ENCODE assay signal across 8 mouse cellular contexts in genomic region chr2:124100486-124101200, GRCm38 (mm10). TPM values are rescaled to one million over a fixed set of nuclear protein-coding genes. Genes with fewer than 3 reads are reported as not detected.
DNase-seq lines count a peak whose midpoint lies in the region; ATAC-seq and TF ChIP-seq lines count a peak whose summit lies in the region.

No protein-coding gene starts in this region.

- no peaks in the 10 kb centered on the region for H3K36me3 ChIP-seq in limb, embryonic 13.5 days
- no peaks in the 10 kb centered on the region for H3K36me3 ChIP-seq in neural tube, embryonic 11.5 days (ENCODE audit: control insufficient read depth, insufficient read depth, low read length)

- peaks cover 10% of the 10 kb centered on the region; the same call in 1 of the 2 replicates for H3K27me3 ChIP-seq in limb, embryonic 13.5 days
- no peaks in the 10 kb centered on the region for H3K27me3 ChIP-seq in neural tube, embryonic 11.5 days (ENCODE audit: control insufficient read depth, insufficient read depth, low read length)

- no peaks in the 10 kb centered on the region for H3K9me3 ChIP-seq in limb, embryonic 13.5 days
- H3K9me3 ChIP-seq in neural tube, embryonic 11.5 days (ENCODE audit: control insufficient read depth, low read length): no peaks in the 10 kb centered on the region

- no peak overlapping the region for H3K9ac ChIP-seq in limb, embryonic 13.5 days
- H3K9ac ChIP-seq in neural tube, embryonic 11.5 days (ENCODE audit: low read length): no peak overlapping the region

- ATAC-seq in limb, embryonic 13.5 days (ENCODE audit: low FRiP score, low read depth): peak; percentile 57; the same call in 1 of the 2 replicates
- ATAC-seq in neural tube, embryonic 11.5 days (ENCODE audit: insufficient read depth, low FRiP score, low TSS enrichment): peak; percentile 74; the same call in 1 of the 2 replicates

- no peak overlapping the region for H3K4me2 ChIP-seq in limb, embryonic 13.5 days (replicated peaks)
- no peak overlapping the region for H3K4me2 ChIP-seq in neural tube, embryonic 11.5 days (ENCODE audit: low read depth)

- 24% methylated on average over 9 of the region's 9 CpGs for WGBS in limb, embryonic 13.5 days
- 26% methylated on average over 9 of the region's 9 CpGs for WGBS in neural tube, embryonic 11.5 days

- intact Hi-C loops in gastrocnemius, postnatal 36 days (cut with DNase I): loop anchor here (2.0 to 5.0 kb wide), 3 partner anchors 508 to 1087 kb away; no protein-coding TSS in a partner anchor

- H3K4me3 ChIP-seq in cortical plate, adult 2 months (ENCODE audit: insufficient read depth, low read length): no peak overlapping the region
- no peak overlapping the region for H3K4me3 ChIP-seq in limb, embryonic 13.5 days
- no peak overlapping the region for H3K4me3 ChIP-seq in neural tube, embryonic 11.5 days (ENCODE audit: low read depth, low read length)

- no peaks in the 10 kb centered on the region; the same call in 1 of the 2 replicates for H3K4me1 ChIP-seq in cortical plate, adult 2 months (ENCODE audit: control insufficient read depth, insufficient read depth, low read length)
- H3K4me1 ChIP-seq in limb, embryonic 13.5 days: no peaks in the 10 kb centered on the region
- H3K4me1 ChIP-seq in neural tube, embryonic 11.5 days (ENCODE audit: control insufficient read depth, insufficient read depth, low read length): no peaks in the 10 kb centered on the region

- TF ChIP-seq POLR2A in cortical plate, adult 2 months (IDR thresholded peaks at IDR 0.05; ENCODE audit: extremely low read depth, insufficient read depth, low read length): no peak

- peak; percentile 67 to 71 for DNase-seq in left cerebral cortex, adult 18-20 months (ENCODE audit: low spot score in 2 of 2)
- no peak for DNase-seq in left cerebral cortex, adult 11 months (ENCODE audit: low spot score)
- DNase-seq in gastrocnemius, postnatal 36 days: peak; percentile 40 to 47
- DNase-seq in kidney, adult 18-20 months: peak; percentile 50
- peak; percentile 71 for DNase-seq in neural tube, embryonic 11.5 days (ENCODE audit: low spot score)
- peak; percentile 24 to 45 for DNase-seq in urinary bladder, postnatal 36 days (ENCODE audit: low spot score in 2 of 2)

- H3K27ac ChIP-seq in cortical plate, adult 2 months (ENCODE audit: insufficient read depth, low read length): no peak overlapping the region
- no peak overlapping the region for H3K27ac ChIP-seq in limb, embryonic 13.5 days
- no peak overlapping the region for H3K27ac ChIP-seq in neural tube, embryonic 11.5 days (ENCODE audit: low read depth, low read length)

- TF ChIP-seq CTCF in cortical plate, adult 2 months (IDR thresholded peaks at IDR 0.05; ENCODE audit: extremely low read depth, insufficient read depth, low read length): peak; percentile 83

RNA-seq across cellular contexts. Expression of gene Sema6d, which starts 10.9 kb away (rescaled TPM):
- 10 to 100 TPM; 44.1 to 44.7 TPM for total RNA-seq in left cerebral cortex, adult 18-20 months (2021)
- 26.2 and 26.9 TPM in 2 replicates for polyA plus RNA-seq in cortical plate, adult 2 months (2012; rRNA removed)
- 1 to 10 TPM; 3.8 to 6.6 TPM for total RNA-seq in gastrocnemius, postnatal 36 days (2021)
- 8.2 and 9.4 TPM in 2 replicates for polyA plus RNA-seq in limb, embryonic 13.5 days (2015; fragmentation: Nextera tagmentation; extraction: Ambion mirVana)
- 27.9 and 28.1 TPM in 2 replicates for polyA plus RNA-seq in neural tube, embryonic 11.5 days (2014; fragmentation: Nextera tagmentation; extraction: Ambion mirVana)
